ENCODE assay signal across 8 mouse cellular contexts in the genomic region with DNA sequence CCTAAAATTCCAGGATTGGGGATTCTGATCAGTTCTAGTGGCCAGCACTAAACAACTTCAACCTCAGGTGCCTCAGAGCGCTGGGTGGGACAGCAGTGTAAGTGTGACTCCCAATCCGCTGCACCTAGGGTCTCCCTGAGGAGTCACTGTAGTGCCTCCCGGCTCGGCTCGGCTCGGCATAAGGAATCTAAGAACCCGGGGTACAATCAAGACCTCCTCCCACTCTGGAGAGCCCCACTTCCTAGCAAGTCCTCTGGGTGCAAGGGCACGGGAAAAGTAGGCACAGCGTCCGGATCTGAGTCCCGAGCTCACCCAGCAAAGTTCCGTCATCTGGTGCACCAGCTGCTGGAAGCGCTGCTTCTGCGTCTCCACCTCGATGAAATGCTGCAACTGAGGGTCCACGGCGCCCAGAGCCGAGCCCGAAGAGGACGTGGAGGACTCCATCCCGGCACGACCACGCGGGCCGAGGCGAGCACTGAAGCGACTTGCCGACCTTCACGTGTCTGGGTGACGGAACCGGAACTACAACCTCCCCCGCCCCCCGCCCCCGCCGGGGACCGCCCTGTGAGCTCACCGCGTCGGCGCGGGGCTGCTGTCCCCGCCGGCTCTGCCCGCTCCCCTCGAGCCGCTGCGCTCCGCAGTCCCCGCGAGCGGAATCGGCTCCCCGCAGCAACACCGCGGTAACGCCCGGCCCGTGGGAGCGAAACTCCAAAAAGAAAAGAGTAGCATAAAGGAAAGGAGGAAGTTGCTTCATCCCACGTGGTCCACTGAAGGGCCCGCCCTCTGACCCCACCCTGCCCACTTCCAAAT. TPM values are rescaled to one million over a fixed set of nuclear protein-coding genes. Genes with fewer than 3 reads are reported as not detected.
DNase-seq lines count a peak whose midpoint lies in the region; ATAC-seq and TF ChIP-seq lines count a peak whose summit lies in the region.

A gene (minus strand): TSS at position 721 of the 810 bp plus-strand sequence.

- TF ChIP-seq CTCF in layer of hippocampus, adult 2 months (conservative IDR thresholded peaks at IDR 0.05), result no peak
- TF ChIP-seq CTCF in olfactory bulb, adult 2 months (IDR thresholded peaks at IDR 0.05; ENCODE audit: insufficient read depth, low read depth, low read length), result no peak

- peak; percentile 95 for ATAC-seq in forebrain, embryonic 15.5 days (replicated peaks)
- peak; percentile 95 for ATAC-seq in lung, embryonic 16.5 days (ENCODE audit: low read depth)

- WGBS in forebrain, embryonic 15.5 days, result 25% methylated on average over 47 of the region's 61 CpGs
- WGBS in lung, embryonic 16.5 days, result 12% methylated on average over 38 of the region's 61 CpGs
- WGBS in olfactory bulb, adult 2 months, result 22% methylated on average over 41 of the region's 61 CpGs

- in situ Hi-C loops in ES-E14 (cut with MboI; ENCODE audit: low sequenced_read_pairs in 2 of 2, unreplicated experiment in 2 of 2), result no loop called here

- 0 out of 4 replicates have a peak, but pooled peaks cover 0 to 2% of the 10 kb centered on the region in 2 experiments for H3K4me1 ChIP-seq in ES-E14 (ENCODE audit: control insufficient read depth in 2 of 2, insufficient read depth in 2 of 2, low read length in 2 of 2, poor library complexity in 1 of 2)
- H3K4me1 ChIP-seq in forebrain, embryonic 15.5 days, result no peaks in the 10 kb centered on the region
- H3K4me1 ChIP-seq in lung, embryonic 16.5 days (replicated peaks; ENCODE audit: control insufficient read depth, insufficient read depth, low read length), result peaks cover 3% of the 10 kb centered on the region; the same call in 1 of the 2 replicates
- H3K4me1 ChIP-seq in olfactory bulb, adult 2 months (ENCODE audit: control insufficient read depth, insufficient read depth, low read length), result no peaks in the 10 kb centered on the region

- H3K9ac ChIP-seq in ES-E14 (ENCODE audit: insufficient read depth, low read depth, low read length, poor library complexity, severe bottlenecking), result peak within 1 kb of the TSS; percentile 97
- peak within 1 kb of the TSS; percentile 47 for H3K9ac ChIP-seq in forebrain, embryonic 15.5 days (replicated peaks)
- peak within 1 kb of the TSS; percentile 72 for H3K9ac ChIP-seq in lung, embryonic 16.5 days (ENCODE audit: low read length)

- no peaks in the 10 kb centered on the region for H3K27me3 ChIP-seq in forebrain, embryonic 15.5 days
- H3K27me3 ChIP-seq in lung, embryonic 16.5 days (ENCODE audit: control insufficient read depth, insufficient read depth, low read depth, low read length), result no peaks in the 10 kb centered on the region

- H3K27ac ChIP-seq in ES-E14 (ENCODE audit: insufficient read depth, low read depth, low read length, poor library complexity, severe bottlenecking), result peak within 1 kb of the TSS; percentile 91
- peak within 1 kb of the TSS; percentile 79 for H3K27ac ChIP-seq in forebrain, embryonic 15.5 days (replicated peaks)
- peak within 1 kb of the TSS; percentile 89 for H3K27ac ChIP-seq in layer of hippocampus, adult 2 months
- H3K27ac ChIP-seq in lung, embryonic 16.5 days (ENCODE audit: low read length), result peak within 1 kb of the TSS; percentile 91
- H3K27ac ChIP-seq in olfactory bulb, adult 2 months (ENCODE audit: insufficient read depth, low read depth, low read length), result no peak within 1 kb of the TSS; the same call in 1 of the 2 replicates

- no peak for TF ChIP-seq POLR2A in olfactory bulb, adult 2 months (IDR thresholded peaks at IDR 0.05; ENCODE audit: insufficient read depth, low read depth, low read length)

- H3K9me3 ChIP-seq in ES-E14 (ENCODE audit: control insufficient read depth, insufficient read depth, low read depth, low read length), result no peaks in the 10 kb centered on the region
- H3K9me3 ChIP-seq in forebrain, embryonic 15.5 days, result no peaks in the 10 kb centered on the region
- no peaks in the 10 kb centered on the region for H3K9me3 ChIP-seq in lung, embryonic 16.5 days (ENCODE audit: control insufficient read depth, low read length)

- no peaks in the 10 kb centered on the region; the same call in 1 of the 2 replicates for H3K36me3 ChIP-seq in ES-E14 (ENCODE audit: control insufficient read depth, insufficient read depth, low read length, poor library complexity, severe bottlenecking)
- no peaks in the 10 kb centered on the region for H3K36me3 ChIP-seq in forebrain, embryonic 15.5 days
- H3K36me3 ChIP-seq in lung, embryonic 16.5 days (ENCODE audit: control insufficient read depth, insufficient read depth, low read length), result no peaks in the 10 kb centered on the region

- H3K4me3 ChIP-seq in ES-E14 (ENCODE audit: insufficient read depth in 1 of 2, low read depth in 1 of 2, low read length in 2 of 2, poor library complexity in 1 of 2, severe bottlenecking in 1 of 2), result peak within 1 kb of the TSS; percentile 89 to 94
- H3K4me3 ChIP-seq in forebrain, embryonic 15.5 days, result peak within 1 kb of the TSS; percentile 54
- H3K4me3 ChIP-seq in layer of hippocampus, adult 2 months, result peak within 1 kb of the TSS; percentile 65
- peak within 1 kb of the TSS; percentile 62 for H3K4me3 ChIP-seq in lung, embryonic 16.5 days (ENCODE audit: low read length)
- peak within 1 kb of the TSS; percentile 83 for H3K4me3 ChIP-seq in olfactory bulb, adult 2 months (ENCODE audit: insufficient read depth, low read depth, low read length)

- intact Hi-C loops in heart, postnatal 25 days (cut with DNase I), result loop anchor here (5.0 kb wide), 1 partner anchor 41 kb away; a partner anchor contains a TSS

- no peak for DNase-seq in ES-E14 (ENCODE audit: low read depth, low spot score)
- peak; percentile 26 for DNase-seq in cerebellum, adult 11-12 months
- peak; percentile 12 for DNase-seq in heart, postnatal 25 days (ENCODE audit: low spot score)
- DNase-seq in layer of hippocampus, adult 2 months (ENCODE audit: low spot score in 2 of 2), result peak; percentile 13 to 20
- peak; percentile 50 for DNase-seq in thymus, postnatal 0 days (ENCODE audit: low spot score)

- H3K4me2 ChIP-seq in forebrain, embryonic 15.5 days (replicated peaks), result peak within 1 kb of the TSS; percentile 58
- H3K4me2 ChIP-seq in lung, embryonic 16.5 days (ENCODE audit: low read depth, low read length), result peak within 1 kb of the TSS; percentile 62

TF ChIP-seq in ES-E14, 5 proteins besides CTCF, POLR2A, EP300 and RAD21:
- no peak for TF ChIP-seq MAFK (IDR thresholded peaks at IDR 0.05; ENCODE audit: insufficient read depth, low read depth, low read length)
- TF ChIP-seq ZC3H11A (IDR thresholded peaks at IDR 0.05; ENCODE audit: borderline replicate concordance, low read depth, low read length), result no peak
- no peak for TF ChIP-seq HCFC1 (IDR thresholded peaks at IDR 0.05; ENCODE audit: borderline replicate concordance, insufficient read depth, low read length)
- no peak for TF ChIP-seq CHD2 (IDR thresholded peaks at IDR 0.05; ENCODE audit: low read depth, low read length)
- TF ChIP-seq ZNF384 (IDR thresholded peaks at IDR 0.05; ENCODE audit: low read depth, low read length), result no peak

RNA-seq across cellular contexts. Expression of the gene that starts here (rescaled TPM):
- 20.2 and 42.4 TPM in 2 replicates for total RNA-seq in ES-E14 (2012; rRNA removed)
- 46.8 and 46.9 TPM in 2 replicates for polyA plus RNA-seq in forebrain, embryonic 15.5 days (2015; fragmentation: Nextera tagmentation; extraction: Ambion mirVana)
- total RNA-seq in heart, postnatal 25 days (2021), result 10 to 100 TPM; 22.6 to 24.7 TPM
- 10 to 100 TPM; 15.7 to 18.3 TPM for total RNA-seq in layer of hippocampus, adult 2 months (2021)
- polyA plus RNA-seq in lung, embryonic 16.5 days (2015; fragmentation: Nextera tagmentation; extraction: Ambion mirVana), result 58.2 and 58.4 TPM in 2 replicates
- polyA plus RNA-seq in olfactory bulb, adult 2 months (2012; ENCODE audit: insufficient read depth, insufficient read length, low replicate concordance, missing spikeins), result not detected in 2 replicates
- polyA plus RNA-seq in thymus, postnatal 0 days (2015; fragmentation: Nextera tagmentation; extraction: Ambion mirVana), result 90.1 and 104 TPM in 2 replicates

Comparison
In these comparisons a context has a peak if more than half of its experiments do, and no peak if none do; other contexts are left out.
1. RNA of the gene that starts here (polyA plus RNA-seq): 90.1 to 104 TPM in thymus, postnatal 0 days, 58.2 to 58.4 TPM in lung, embryonic 16.5 days and 46.8 to 46.9 TPM in forebrain, embryonic 15.5 days; not detected in olfactory bulb, adult 2 months; every median in the first group is over 10 times any median in the second.
2. H3K9ac ChIP-seq: peak in every context shown above with its lines; median percentile 97 in ES-E14; 72 in lung, embryonic 16.5 days; 47 in forebrain, embryonic 15.5 days.
3. Peak in every context shown above with its lines, with median percentiles within 50 percentile points of each other: H3K4me3 ChIP-seq.